Mouse (Mus musculus) liver, embryonic 14.5 days (tissue): ENCODE data around the gene Atp6v0a1. TPM values are rescaled to one million over a fixed set of nuclear protein-coding genes. Genes with fewer than 3 reads are reported as not detected.
A peak's percentile ranks its signal among the peaks of the same experiment; 100 is the strongest.

ENCODE experiments used
- ATAC-seq: fragments of 200-750 bp; cut with Nextera tagmentation; 2 replicates; pipeline ENCODE4 v1.8.0; 2017; ENCODE audit warnings: moderate number of reproducible peaks, mild to moderate bottlenecking, moderate library complexity; ENCODE audit not compliant: insufficient read depth
- DNase-seq, 3 experiments: peaks; one replicate each; pipeline ENCODE4 v3.0.0-alpha.2; 2012 to 2013; ENCODE audit warnings: low read depth in 3 of 3, low spot score in 3 of 3
- H3K27ac ChIP-seq: fragments of 300-500 bp; sonication (generic); 2 replicates; pipeline ENCODE4 v1.5.1; 2014; ENCODE audit warnings: moderate library complexity, mild to moderate bottlenecking, control low read depth, inconsistent platforms
- H3K27me3 ChIP-seq: fragments of 300-500 bp; sonication (generic); 2 replicates; pipeline ENCODE4 v1.6.1; 2014; ENCODE audit warnings: mild to moderate bottlenecking, low read length, moderate library complexity; ENCODE audit not compliant: control insufficient read depth, insufficient read depth
- H3K36me3 ChIP-seq: fragments of 300-500 bp; sonication (generic); replicated peaks from 2 replicates; pipeline ENCODE4 v1.6.1; 2014; ENCODE audit warnings: low read depth; ENCODE audit not compliant: control insufficient read depth, insufficient read depth
- H3K4me1 ChIP-seq, 2 experiments: fragments of 200-500 bp in 1 of 2; fragments of 300-500 bp in 1 of 2; sonication (generic) in 1 of 2; replicated peaks; 2 replicates each; pipeline ENCODE4 v1.6.1; 2012 to 2014; ENCODE audit warnings: antibody characterized with exemption in 1 of 2, inconsistent platforms in 1 of 2, low read length in 1 of 2; ENCODE audit not compliant: control insufficient read depth in 2 of 2, insufficient read depth in 2 of 2
- H3K4me2 ChIP-seq: fragments of 300-500 bp; sonication (generic); 2 replicates; pipeline ENCODE4 v1.6.1; 2014; ENCODE audit warnings: low read depth, mild to moderate bottlenecking, control low read depth, moderate library complexity
- H3K4me3 ChIP-seq, 2 experiments: fragments of 200-500 bp in 1 of 2; fragments of 300-500 bp in 1 of 2; sonication (generic) in 1 of 2; 2 replicates each; pipeline ENCODE4 v1.5.1; 2012 to 2014; ENCODE audit warnings: low read depth in 2 of 2, low read length in 2 of 2, mild to moderate bottlenecking in 2 of 2, control low read depth in 1 of 2, inconsistent platforms in 1 of 2, moderate library complexity in 1 of 2; ENCODE audit not compliant: insufficient read depth in 1 of 2
- H3K9ac ChIP-seq: fragments of 300-500 bp; sonication (generic); replicated peaks from 2 replicates; pipeline ENCODE4 v1.6.1; 2014; ENCODE audit warnings: mild to moderate bottlenecking, control low read depth, moderate library complexity
- H3K9me3 ChIP-seq: fragments of 300-500 bp; sonication (generic); 2 replicates; pipeline ENCODE4 v1.6.1; 2016; ENCODE audit warnings: low read length, mixed read lengths; ENCODE audit not compliant: control insufficient read depth
- CTCF ChIP-seq: IDR thresholded peaks from 2 replicates; pipeline ENCODE4 v1.5.1; 2016; ENCODE audit warnings: antibody characterized with exemption, low read depth, control low read depth
- EP300 ChIP-seq: IDR thresholded peaks from 2 replicates; pipeline ENCODE4 v1.6.1; 2016; ENCODE audit warnings: antibody characterized with exemption, low read depth
- WGBS: fragments of 180-500 bp; shearing (Covaris S2); extraction: QIAGEN DNeasy Blood & Tissue Kit; methylation state at CpG from one replicate; pipeline ENCODE4 v1.1.7; 2014; ENCODE audit not compliant: insufficient replicate concordance; 5-methylcytosine and 5-hydroxymethylcytosine counted together
- polyA plus RNA-seq, 2 experiments: library from polyadenylated mRNA; depleted of rRNA in 1 of 2; stranded (reverse) in 1 of 2; unstranded in 1 of 2; fragments of >200 nt; fragmentation: Nextera tagmentation in 1 of 2; extraction: Ambion mirVana in 1 of 2; gene quantifications; 2 replicates each; pipeline versions ENCODE4 v1.2.1 to v1.2.3; 2012 to 2014

Atp6v0a1 gene
- polyA plus RNA-seq, 2 experiments = 29.5 to 37.8 TPM

DNA sequence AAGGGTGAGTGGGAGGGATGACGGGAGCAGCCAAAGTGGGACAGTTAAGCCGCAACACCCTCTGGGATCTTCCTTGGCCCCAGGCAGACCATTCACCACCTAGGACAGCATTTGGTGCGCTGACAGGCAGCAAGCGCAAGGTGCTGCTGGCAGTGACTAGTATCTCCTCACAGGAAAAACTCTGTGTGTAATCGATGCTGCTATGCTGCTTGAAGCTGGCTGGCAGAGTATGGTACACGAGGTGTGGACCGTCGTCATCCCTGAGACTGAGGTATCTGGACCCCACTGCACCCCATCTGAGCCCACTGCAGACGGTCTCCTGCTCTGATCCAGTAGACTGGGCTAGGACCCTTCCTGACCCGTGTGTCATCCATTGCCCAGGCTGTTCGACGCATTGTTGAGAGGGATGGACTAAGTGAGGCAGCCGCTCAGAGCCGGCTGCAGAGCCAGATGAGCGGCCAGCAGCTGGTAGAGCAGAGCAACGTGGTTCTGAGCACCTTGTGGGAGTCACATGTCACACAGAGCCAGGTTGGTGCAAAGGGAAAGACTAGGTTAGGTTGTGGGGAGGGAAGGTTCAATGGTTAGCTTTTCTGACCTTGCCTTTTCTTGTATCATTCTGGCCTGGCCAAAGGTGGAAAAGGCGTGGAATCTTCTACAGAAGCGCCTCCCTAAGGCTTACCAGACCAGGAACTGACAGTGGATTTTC is 76.5 kb downstream of the Atp6v0a1 start:
- Histone ChIP-seq H3K4me3 (no peak overlapping the region), H3K9ac (no peak overlapping the region), H3K27me3 (peaks cover 9% of the 10 kb centered on the region), H3K4me2 (peak overlapping the region; percentile 96), H3K4me1 (peaks cover 23 to 32% of the 10 kb centered on the region in 2 experiments), H3K36me3 (peaks cover 19% of the 10 kb centered on the region), H3K27ac (no peak overlapping the region), H3K9me3 (no peaks in the 10 kb centered on the region)
- 86% methylated on average over 18 of the region's 18 CpGs for WGBS
- DNase-seq (no peak), ATAC-seq (no peak)
- TF ChIP-seq CTCF = no peak
- no peak for TF ChIP-seq EP300

DNA sequence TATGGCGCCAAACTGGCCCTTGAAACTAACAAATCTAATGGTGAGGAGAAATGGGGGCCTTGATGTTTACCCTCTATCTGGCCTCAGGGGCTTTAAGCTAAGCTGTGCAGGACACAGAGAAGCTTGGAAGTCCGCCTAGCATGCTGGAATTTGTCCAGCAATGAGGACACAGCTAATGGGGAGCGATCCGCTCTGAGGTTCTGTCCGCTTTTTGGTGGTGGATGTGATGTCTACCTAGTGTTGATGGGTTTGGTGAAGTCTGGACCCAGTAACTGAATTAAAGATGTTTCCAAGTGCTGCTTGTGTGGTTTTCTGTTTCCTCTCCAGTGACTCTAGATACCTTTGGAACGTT is 77.0 kb downstream of the Atp6v0a1 start:
- H3K36me3 ChIP-seq = peaks cover 23% of the 10 kb centered on the region
- TF ChIP-seq CTCF (no peak), EP300 (no peak)
- peak overlapping the region; percentile 64 for H3K27ac ChIP-seq
- ATAC-seq (no peak), DNase-seq (no peak)
- H3K9ac ChIP-seq = peak overlapping the region; percentile 94
- WGBS = 78% methylated on average over 6 of the region's 6 CpGs
- H3K4me2 ChIP-seq = peak overlapping the region; percentile 96
- peak overlapping the region in 1 of 2 experiments; percentile 82; a peak in 3 of 4 replicates for H3K4me3 ChIP-seq
- peaks cover 4% of the 10 kb centered on the region for H3K27me3 ChIP-seq
- peaks cover 23 to 30% of the 10 kb centered on the region in 2 experiments for H3K4me1 ChIP-seq
- no peaks in the 10 kb centered on the region for H3K9me3 ChIP-seq

DNA sequence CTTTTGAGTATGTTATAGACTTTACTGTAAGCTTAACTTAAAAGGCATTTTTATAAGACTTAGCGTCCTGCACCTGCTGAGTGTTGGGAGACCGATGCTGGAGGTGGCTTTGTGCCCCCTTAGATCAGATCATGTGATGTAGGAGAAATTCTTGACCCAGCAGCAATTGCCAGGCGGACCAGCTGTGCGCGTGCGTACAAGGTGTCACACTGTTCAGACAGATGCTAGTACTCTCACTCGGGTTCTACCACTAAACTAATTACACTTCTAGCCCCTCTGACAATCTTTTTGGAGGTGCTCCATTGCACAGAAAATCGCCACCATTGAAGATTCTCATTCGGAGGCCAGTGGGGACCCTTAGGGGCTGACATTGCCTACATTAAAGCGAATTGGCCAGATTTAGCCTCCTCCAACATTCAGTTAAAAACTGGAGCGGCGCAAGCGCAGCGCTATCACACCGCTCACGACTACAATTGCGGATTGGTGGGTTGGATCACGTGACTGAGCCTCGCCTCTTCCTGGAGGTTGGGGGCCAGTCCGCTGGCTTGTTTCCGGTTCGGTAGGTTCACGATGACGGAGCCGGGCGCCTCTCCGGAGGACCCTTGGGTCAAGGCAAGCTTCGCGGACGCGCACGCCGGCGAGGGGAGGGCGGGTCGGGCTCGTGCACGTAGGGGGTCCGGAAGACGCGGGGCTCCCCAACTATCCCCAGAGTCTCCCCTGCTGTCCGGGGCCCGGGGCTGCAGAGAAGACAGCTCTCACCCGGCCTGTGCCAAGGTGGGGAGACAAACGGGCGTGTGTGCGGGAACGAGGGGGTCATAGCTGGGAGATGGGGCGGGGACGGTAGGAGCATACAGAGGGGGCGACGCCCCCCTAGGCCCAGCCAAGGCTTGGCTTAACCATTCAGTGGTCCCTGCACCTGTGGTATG is 77.8 kb downstream of the Atp6v0a1 start, which contains the start of gene Mlx:
TSS of gene Mlx (plus strand) at position 522 of the 926 bp plus-strand sequence.
- WGBS = 4% methylated on average over 52 of the region's 52 CpGs
- ATAC-seq (peak; percentile 76), DNase-seq (peak; percentile 86 to 88 (median 87))
- Histone ChIP-seq H3K4me2 (peak within 1 kb of the TSS; percentile 96), H3K27ac (peak within 1 kb of the TSS; percentile 64), H3K9me3 (no peaks in the 10 kb centered on the region), H3K4me1 (peaks cover 15 to 24% of the 10 kb centered on the region in 2 experiments), H3K9ac (peak within 1 kb of the TSS; percentile 94), H3K36me3 (peaks cover 28% of the 10 kb centered on the region), H3K27me3 (no peaks in the 10 kb centered on the region), H3K4me3 (peak within 1 kb of the TSS; percentile 66 to 82)
- TF ChIP-seq EP300 (no peak), CTCF (no peak)

DNA sequence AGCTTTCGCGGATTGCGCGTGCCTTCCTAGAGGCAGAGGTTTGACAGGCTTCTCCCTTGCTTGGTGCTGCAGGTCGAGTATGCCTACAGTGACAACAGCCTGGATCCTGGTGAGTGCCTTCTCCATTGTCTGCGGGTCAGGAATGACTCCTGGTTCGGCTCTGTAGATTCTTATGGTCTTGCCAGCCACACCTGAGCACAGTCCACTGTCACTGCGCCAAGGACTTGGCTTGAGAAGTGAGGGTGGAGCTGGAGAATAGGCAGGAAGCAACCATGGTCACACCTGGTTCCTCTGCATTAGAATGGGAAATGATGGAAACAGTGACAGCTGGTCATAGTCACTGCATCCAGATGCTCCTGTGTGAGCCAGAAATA is 78.4 kb downstream of the Atp6v0a1 start:
- WGBS = 10% methylated on average over 8 of the region's 8 CpGs

DNA sequence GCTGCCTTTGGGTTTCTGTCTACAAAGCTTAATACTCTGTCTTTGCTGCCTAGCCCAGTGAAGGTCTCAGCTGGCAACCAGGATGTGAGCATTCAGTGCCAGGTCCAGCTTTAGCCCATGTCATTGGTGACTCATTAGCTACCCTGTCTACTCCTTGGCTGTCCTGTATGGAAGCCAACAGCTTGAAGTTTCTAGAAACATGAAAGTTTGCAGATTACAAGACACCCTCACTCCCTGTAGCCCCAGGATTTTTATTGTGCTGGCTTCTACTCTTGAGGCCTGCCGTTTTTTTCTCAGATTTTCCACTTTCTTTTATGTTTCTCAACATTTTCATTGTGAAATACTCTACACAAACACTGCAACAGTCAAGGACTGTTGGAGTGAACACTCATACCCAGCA is 80.7 kb downstream of the Atp6v0a1 start:
- ATAC-seq (no peak), DNase-seq (no peak)
- no peaks in the 10 kb centered on the region for H3K27me3 ChIP-seq
- no peak overlapping the region for H3K9ac ChIP-seq
- peaks cover 13 to 15% of the 10 kb centered on the region in 2 experiments for H3K4me1 ChIP-seq
- TF ChIP-seq CTCF (no peak), EP300 (no peak)
- no peak overlapping the region for H3K4me2 ChIP-seq
- 78% methylated on average over 1 of the region's 1 CpGs for WGBS
- no peak overlapping the region for H3K27ac ChIP-seq
- H3K9me3 ChIP-seq = no peaks in the 10 kb centered on the region
- peaks cover 41% of the 10 kb centered on the region for H3K36me3 ChIP-seq
- H3K4me3 ChIP-seq = no peak overlapping the region

More for the DNA sequence above, 78.4 kb downstream of the Atp6v0a1 start:
- peak overlapping the region; percentile 66 to 82 for H3K4me3 ChIP-seq
- H3K4me1 ChIP-seq = peaks cover 14 to 22% of the 10 kb centered on the region in 2 experiments
- peak overlapping the region; percentile 94 for H3K9ac ChIP-seq
- H3K9me3 ChIP-seq = no peaks in the 10 kb centered on the region
- no peak for ATAC-seq
- peak overlapping the region; percentile 61 for H3K27ac ChIP-seq
- no peak for DNase-seq
- peaks cover 33% of the 10 kb centered on the region for H3K36me3 ChIP-seq
- no peak for TF ChIP-seq CTCF
- TF ChIP-seq EP300 = no peak
- H3K4me2 ChIP-seq = peak overlapping the region; percentile 96
- H3K27me3 ChIP-seq = no peaks in the 10 kb centered on the region
